Mouse (Mus musculus) testis, adult 2 months (tissue): ENCODE measurements around the gene Mettl18.

Source experiments
- CTCF ChIP-seq: fragments of 200-500 bp; IDR thresholded peaks from 2 replicates; pipeline ENCODE4 v1.5.1; 2012; ENCODE audit warnings: low read depth, mild to moderate bottlenecking, inconsistent platforms, low read length, moderate library complexity; ENCODE audit not compliant: control insufficient read depth, insufficient read depth, insufficient replicate concordance
- POLR2A ChIP-seq: fragments of 200-500 bp; IDR thresholded peaks from 2 replicates; pipeline ENCODE4 v1.6.1; 2012; ENCODE audit warnings: low read depth, mild to moderate bottlenecking, inconsistent platforms, low read length, moderate library complexity; ENCODE audit not compliant: control insufficient read depth

- TF ChIP-seq CTCF (no peak), POLR2A (no peak)
Measured at GRCm38 (mm10) chr1:163994173-163994720, 442 bp upstream of the Mettl18 start.
